8 mouse cellular contexts compared by ENCODE assay signal in the genomic region with DNA sequence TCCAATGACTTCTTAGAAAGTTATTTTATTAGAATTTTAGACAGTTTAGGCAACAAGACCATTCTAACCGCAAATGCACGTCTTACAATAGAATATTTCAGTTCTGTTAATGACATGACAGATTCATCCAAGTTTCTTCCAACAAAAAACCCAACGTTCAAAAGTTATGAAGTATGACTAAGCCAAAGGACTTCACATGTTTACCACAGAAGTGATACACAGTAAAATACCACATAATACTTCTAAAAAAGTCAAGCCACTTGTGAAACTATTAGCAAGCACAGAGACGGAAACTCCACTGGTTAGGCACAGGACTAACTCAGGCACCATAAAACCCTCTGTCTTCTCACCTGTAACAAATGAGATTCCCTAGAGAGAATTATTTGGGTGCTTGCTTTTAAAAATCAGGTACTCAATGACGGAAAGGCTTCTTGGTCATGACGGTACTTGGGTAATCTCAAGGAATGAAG. TPM values are rescaled to one million over a fixed set of nuclear protein-coding genes. Genes with fewer than 3 reads are reported as not detected.
A peak's percentile ranks its signal among the peaks of the same experiment; 100 is the strongest.
DNase-seq lines count a peak whose midpoint lies in the region; ATAC-seq and TF ChIP-seq lines count a peak whose summit lies in the region.

No protein-coding gene starts in this region.

- peaks cover 12% of the 10 kb centered on the region for H3K4me1 ChIP-seq in thymus, adult 2 months (replicated peaks; ENCODE audit: control insufficient read depth, insufficient read depth, low read length)
- peaks cover 8% of the 10 kb centered on the region; the same call in 1 of the 2 replicates for H3K4me1 ChIP-seq in forebrain, embryonic 14.5 days (ENCODE audit: control insufficient read depth, insufficient read depth, low read length)
- H3K4me1 ChIP-seq in liver, embryonic 13.5 days (replicated peaks) = peaks cover 45% of the 10 kb centered on the region

- H3K9me3 ChIP-seq in forebrain, embryonic 14.5 days (replicated peaks; ENCODE audit: control insufficient read depth, low read length) = no peaks in the 10 kb centered on the region
- no peaks in the 10 kb centered on the region for H3K9me3 ChIP-seq in liver, embryonic 13.5 days (replicated peaks)

- peak overlapping the region; percentile 82 for H3K4me2 ChIP-seq in forebrain, embryonic 14.5 days (ENCODE audit: low read length)
- H3K4me2 ChIP-seq in liver, embryonic 13.5 days = peak overlapping the region; percentile 78

- H3K9ac ChIP-seq in forebrain, embryonic 14.5 days (ENCODE audit: low read length) = peak overlapping the region; percentile 78
- peak overlapping the region; percentile 91 for H3K9ac ChIP-seq in liver, embryonic 13.5 days

- TF ChIP-seq CTCF in thymus, adult 2 months (IDR thresholded peaks at IDR 0.05; ENCODE audit: borderline replicate concordance, control insufficient read depth, extremely low read depth, insufficient read depth, low read length, poor library complexity) = no peak

- no peaks in the 10 kb centered on the region for H3K27me3 ChIP-seq in thymus, adult 2 months (ENCODE audit: control insufficient read depth, insufficient read depth, low read length)
- H3K27me3 ChIP-seq in forebrain, embryonic 14.5 days (replicated peaks; ENCODE audit: control insufficient read depth, insufficient read depth, low read length) = no peaks in the 10 kb centered on the region
- no peaks in the 10 kb centered on the region for H3K27me3 ChIP-seq in liver, embryonic 13.5 days

- H3K36me3 ChIP-seq in thymus, adult 2 months (ENCODE audit: control insufficient read depth, insufficient read depth, low read length) = peaks cover 8% of the 10 kb centered on the region; the same call in 1 of the 2 replicates
- peaks cover 34% of the 10 kb centered on the region for H3K36me3 ChIP-seq in forebrain, embryonic 14.5 days (ENCODE audit: control insufficient read depth, insufficient read depth, low read length)
- peaks cover 45% of the 10 kb centered on the region for H3K36me3 ChIP-seq in liver, embryonic 13.5 days

- H3K4me3 ChIP-seq in thymus, adult 2 months (ENCODE audit: control insufficient read depth, insufficient read depth, low read length) = peak overlapping the region; percentile 72
- H3K4me3 ChIP-seq in forebrain, embryonic 14.5 days (ENCODE audit: low read depth, low read length) = peak overlapping the region; percentile 87
- peak overlapping the region; percentile 95 for H3K4me3 ChIP-seq in liver, embryonic 13.5 days (replicated peaks)

- ATAC-seq in forebrain, embryonic 14.5 days = no peak
- ATAC-seq in liver, embryonic 13.5 days (ENCODE audit: low read depth) = no peak

- H3K27ac ChIP-seq in thymus, adult 2 months (ENCODE audit: control insufficient read depth, insufficient read depth, low read length) = peak overlapping the region; percentile 44; the same call in 1 of the 2 replicates
- H3K27ac ChIP-seq in forebrain, embryonic 14.5 days (ENCODE audit: low read depth, low read length) = no peak overlapping the region
- H3K27ac ChIP-seq in liver, embryonic 13.5 days = peak overlapping the region; percentile 85

- no peak for DNase-seq in thymus, adult 2 months
- DNase-seq in thymus, postnatal 0 days (ENCODE audit: low spot score) = no peak
- no peak for DNase-seq in forebrain, embryonic 14.5 days (ENCODE audit: low spot score)
- DNase-seq in liver, embryonic 13.5 days = no peak
- DNase-seq in embryo, embryonic 10.5 days (ENCODE audit: low spot score) = no peak
- no peak for DNase-seq in c-Kit-positive CD71-positive TER-119-positive erythroid progenitor cells, embryonic 14.5 days (ENCODE audit: low spot score)
- DNase-seq in gastrocnemius, adult 18-20 months (ENCODE audit: low spot score) = no peak
- no peak for DNase-seq in ovary, postnatal 36 days (ENCODE audit: low spot score)

- no peak for TF ChIP-seq POLR2A in thymus, adult 2 months (IDR thresholded peaks at IDR 0.05; ENCODE audit: control insufficient read depth, extremely low read depth, insufficient read depth, low read length, poor library complexity)

- WGBS in thymus, adult 2 months = 45% methylated on average over 6 of the region's 6 CpGs
- 69% methylated on average over 6 of the region's 6 CpGs for WGBS in forebrain, embryonic 14.5 days
- 56% methylated on average over 6 of the region's 6 CpGs for whole genome bisulfite sequencing in liver, embryonic 13.5 days (ENCODE audit: insufficient replicate concordance)

RNA-seq across cellular contexts. Expression of a gene that starts 0.8 kb away (rescaled TPM):
- 16.4 and 19.6 TPM in 2 replicates for polyA plus RNA-seq in thymus, adult 2 months (2012; rRNA removed)
- polyA plus RNA-seq in thymus, postnatal 0 days (2015; fragmentation: Nextera tagmentation; extraction: Ambion mirVana) = 33.8 and 36.2 TPM in 2 replicates
- 34.7 and 38.3 TPM in 2 replicates for polyA plus RNA-seq in forebrain, embryonic 14.5 days (2014; fragmentation: Nextera tagmentation; extraction: Ambion mirVana)
- polyA plus RNA-seq in liver, embryonic 13.5 days (2015; fragmentation: Nextera tagmentation; extraction: Ambion mirVana) = 18.4 and 22.7 TPM in 2 replicates
- 10 to 100 TPM in 1 of 2 experiments, 1 to 10 TPM in 1; 9.0 to 10.2 TPM for total RNA-seq in gastrocnemius, adult 18-20 months (2021)

RNA-seq across cellular contexts. Expression of a gene that starts 38.7 kb away (rescaled TPM):
- polyA plus RNA-seq in thymus, adult 2 months (2012; rRNA removed) = 80.9 and 88.8 TPM in 2 replicates
- polyA plus RNA-seq in thymus, postnatal 0 days (2015; fragmentation: Nextera tagmentation; extraction: Ambion mirVana) = 32.9 and 35.1 TPM in 2 replicates
- 29.5 and 38.1 TPM in 2 replicates for polyA plus RNA-seq in forebrain, embryonic 14.5 days (2014; fragmentation: Nextera tagmentation; extraction: Ambion mirVana)
- polyA plus RNA-seq in liver, embryonic 13.5 days (2015; fragmentation: Nextera tagmentation; extraction: Ambion mirVana) = 39.9 and 50.2 TPM in 2 replicates
- 10 to 100 TPM; 23.9 to 27.7 TPM for total RNA-seq in gastrocnemius, adult 18-20 months (2021)

RNA-seq across cellular contexts. Expression of a gene that starts 54.0 kb away (rescaled TPM):
- polyA plus RNA-seq in thymus, adult 2 months (2012; rRNA removed) = 0.04 and 0.22 TPM in 2 replicates
- 0.06 and 0.10 TPM in 2 replicates for polyA plus RNA-seq in thymus, postnatal 0 days (2015; fragmentation: Nextera tagmentation; extraction: Ambion mirVana)
- polyA plus RNA-seq in forebrain, embryonic 14.5 days (2014; fragmentation: Nextera tagmentation; extraction: Ambion mirVana) = 0.18 and 0.26 TPM in 2 replicates
- 0.07 TPM in 1 of 2 replicates, not detected in the other for polyA plus RNA-seq in liver, embryonic 13.5 days (2015; fragmentation: Nextera tagmentation; extraction: Ambion mirVana)
- total RNA-seq in gastrocnemius, adult 18-20 months (2021) = not detected
